Mouse (Mus musculus) stomach, postnatal 0 days (tissue): ENCODE results near the gene Bace1. TPM values are rescaled to one million over a fixed set of nuclear protein-coding genes. Genes with fewer than 3 reads are reported as not detected.

Source experiments
- ATAC-seq: fragments of 200-750 bp; cut with Nextera tagmentation; 2 replicates; pipeline ENCODE4 v1.8.0; 2017; ENCODE audit not compliant: low FRiP score, low TSS enrichment
- DNase-seq: peaks from one replicate; pipeline ENCODE4 v3.0.0-alpha.2; 2016; ENCODE audit warnings: low spot score
- H3K27ac ChIP-seq: fragments of 300-500 bp; sonication (generic); replicated peaks from 2 replicates; pipeline ENCODE4 v1.5.1; 2014; ENCODE audit warnings: mild to moderate bottlenecking, control low read depth
- H3K27me3 ChIP-seq: fragments of 300-500 bp; sonication (generic); 2 replicates; pipeline ENCODE4 v1.6.1; 2014; ENCODE audit warnings: low read length; ENCODE audit not compliant: control insufficient read depth, insufficient read depth
- H3K36me3 ChIP-seq: fragments of 300-500 bp; sonication (generic); 2 replicates; pipeline ENCODE4 v1.6.1; 2014; ENCODE audit warnings: low read length, mixed read lengths; ENCODE audit not compliant: control insufficient read depth, insufficient read depth
- H3K4me1 ChIP-seq: fragments of 300-500 bp; sonication (generic); replicated peaks from 2 replicates; pipeline ENCODE4 v1.6.1; 2014; ENCODE audit warnings: antibody characterized with exemption; ENCODE audit not compliant: control insufficient read depth, insufficient read depth
- H3K4me2 ChIP-seq: fragments of 300-500 bp; sonication (generic); replicated peaks from 2 replicates; pipeline ENCODE4 v1.6.1; 2014; ENCODE audit warnings: low read depth, mild to moderate bottlenecking, control low read depth, moderate library complexity
- H3K4me3 ChIP-seq: fragments of 300-500 bp; sonication (generic); 2 replicates; pipeline ENCODE4 v1.5.1; 2014; ENCODE audit warnings: low read depth, low read length, control low read depth
- H3K9ac ChIP-seq: fragments of 300-500 bp; sonication (generic); 2 replicates; pipeline ENCODE4 v1.6.1; 2014; ENCODE audit warnings: mild to moderate bottlenecking, low read length, control low read depth, mixed read lengths
- H3K9me3 ChIP-seq: fragments of 300-500 bp; sonication (generic); 2 replicates; pipeline ENCODE4 v1.6.1; 2016; ENCODE audit warnings: low read length; ENCODE audit not compliant: control insufficient read depth
- CTCF ChIP-seq: IDR thresholded peaks from 2 replicates; pipeline ENCODE4 v1.5.1; 2016; ENCODE audit warnings: antibody characterized with exemption, low read depth, mild to moderate bottlenecking, moderate library complexity
- EP300 ChIP-seq: optimal IDR thresholded peaks from 2 replicates; pipeline ENCODE3; 2016; ENCODE audit warnings: antibody characterized with exemption
- WGBS: fragments of 180-500 bp; shearing (Covaris S2); extraction: QIAGEN DNeasy Blood & Tissue Kit; methylation state at CpG from one replicate; pipeline ENCODE4 v1.1.7; 2014; 5-methylcytosine and 5-hydroxymethylcytosine counted together
- polyA plus RNA-seq: library from polyadenylated mRNA; unstranded; fragments of >200 nt; fragmentation: Nextera tagmentation; extraction: Ambion mirVana; gene quantifications from 2 replicates; pipeline ENCODE4 v1.2.1, GENCODE M21; 2015

Bace1 gene
- polyA plus RNA-seq, 1 experiment from 2014 or later, result 12.8 TPM

GRCm38 (mm10) chr9:45907078-45907428, 68.7 kb downstream of the Bace1 start:
- no peak; the same call in 1 of the 2 replicates for ATAC-seq
- H3K27me3 ChIP-seq, result no peaks in the 10 kb centered on the region
- peaks cover 9% of the 10 kb centered on the region for H3K36me3 ChIP-seq
- no peaks in the 10 kb centered on the region for H3K9me3 ChIP-seq
- peak overlapping the region; percentile 99 for H3K27ac ChIP-seq
- peak overlapping the region; percentile 89 for H3K4me3 ChIP-seq
- DNase-seq, result no peak
- TF ChIP-seq CTCF (no peak), EP300 (no peak)
- peak overlapping the region; percentile 94 for H3K9ac ChIP-seq
- WGBS, result under 1% methylated on average over 19 of the region's 19 CpGs
- no peaks in the 10 kb centered on the region; the same call in 1 of the 2 replicates for H3K4me1 ChIP-seq
- H3K4me2 ChIP-seq, result peak overlapping the region; percentile 80

- DNase-seq, result no peak
- TF ChIP-seq CTCF (no peak), EP300 (no peak)
- no peak overlapping the region for H3K9ac ChIP-seq
- no peaks in the 10 kb centered on the region for H3K4me1 ChIP-seq
- no peaks in the 10 kb centered on the region for H3K27me3 ChIP-seq
- H3K9me3 ChIP-seq, result no peaks in the 10 kb centered on the region
- H3K36me3 ChIP-seq, result peaks cover 26% of the 10 kb centered on the region
- no peak overlapping the region for H3K4me3 ChIP-seq
- H3K4me2 ChIP-seq, result no peak overlapping the region
- H3K27ac ChIP-seq, result no peak overlapping the region
- WGBS, result 80% methylated on average over 3 of the region's 3 CpGs
- no peak for ATAC-seq
Observed at GRCm38 (mm10) chr9:45910995-45911394, 72.6 kb downstream of the Bace1 start.

- peak; percentile 85 for TF ChIP-seq CTCF
- TF ChIP-seq EP300, result no peak
Observed at GRCm38 (mm10) chr9:45911673-45912072, 73.3 kb downstream of the Bace1 start.

More at GRCm38 (mm10) chr9:45911673-45912072, 73.3 kb downstream of the Bace1 start:
- H3K4me2 ChIP-seq, result no peak overlapping the region
- H3K4me1 ChIP-seq, result no peaks in the 10 kb centered on the region
- no peak; the same call in 1 of the 2 replicates for ATAC-seq
- WGBS, result 27% methylated on average over 1 of the region's 1 CpGs
- no peak overlapping the region for H3K27ac ChIP-seq
- no peaks in the 10 kb centered on the region for H3K9me3 ChIP-seq
- H3K27me3 ChIP-seq, result no peaks in the 10 kb centered on the region
- no peak overlapping the region for H3K9ac ChIP-seq
- peaks cover 26% of the 10 kb centered on the region for H3K36me3 ChIP-seq
- H3K4me3 ChIP-seq, result no peak overlapping the region
- DNase-seq, result peak; percentile 71

Other genes with a start within 250 kb of the Bace1 start
- gene Cep164, start 9.9 kb upstream of the Bace1 start, polyA plus RNA-seq, result 12.9 TPM in 2 replicates
- gene Pcsk7, start 67.9 kb downstream of the Bace1 start, polyA plus RNA-seq, result 17.8 and 19.7 TPM in 2 replicates
- gene Rnf214, start 68.3 kb downstream of the Bace1 start, polyA plus RNA-seq, result 18.9 and 22.3 TPM in 2 replicates
- 881 and 1,168 TPM in 2 replicates for gene Tagln, start 97.5 kb downstream of the Bace1 start, polyA plus RNA-seq
- 41.0 and 46.1 TPM in 2 replicates for gene Sidt2, start 116.7 kb downstream of the Bace1 start, polyA plus RNA-seq
- gene Pafah1b2, start 174.1 kb downstream of the Bace1 start, polyA plus RNA-seq, result 70.8 and 79.0 TPM in 2 replicates
- gene Sik3, start 174.2 kb downstream of the Bace1 start, polyA plus RNA-seq, result 6.6 and 6.8 TPM in 2 replicates